ENCODE assay signal across 11 mouse cellular contexts in genomic region chr11:81461748-81462147, GRCm38 (mm10).
"Had no signal": no experiment of that assay in that cellular context is flagged by ENCODE, and none has a peak within 500 bp of the region (broad histone marks: within the 10 kb centered on the region; RNA-seq: fewer than 3 reads in every experiment).

No protein-coding gene starts in this region.

- H3K27ac ChIP-seq: kidney, postnatal 0 days; layer of hippocampus, adult 2 months; limb, embryonic 10.5 days; limb, embryonic 13.5 days; liver, embryonic 13.5 days; neural tube, embryonic 12.5 days; stomach, postnatal 0 days had no signal

- H3K27me3 ChIP-seq: limb, embryonic 13.5 days; liver, embryonic 13.5 days; neural tube, embryonic 12.5 days had no signal

- H3K9me3 ChIP-seq: limb, embryonic 10.5 days; limb, embryonic 13.5 days; liver, embryonic 13.5 days; neural tube, embryonic 12.5 days had no signal

- H3K4me3 ChIP-seq: layer of hippocampus, adult 2 months; limb, embryonic 10.5 days; limb, embryonic 13.5 days; liver, embryonic 13.5 days; neural tube, embryonic 12.5 days had no signal

- DNase-seq: liver, embryonic 13.5 days; thymus, adult 2 months; thymus, postnatal 14 days; thymus, postnatal 4 days had no signal

- H3K4me1 ChIP-seq: limb, embryonic 13.5 days; liver, embryonic 13.5 days had no signal

- ATAC-seq: midbrain, embryonic 16.5 days had no signal

- H3K4me2 ChIP-seq: limb, embryonic 13.5 days; liver, embryonic 13.5 days; neural tube, embryonic 12.5 days had no signal

- H3K9ac ChIP-seq: limb, embryonic 13.5 days; liver, embryonic 13.5 days; neural tube, embryonic 12.5 days had no signal

- H3K36me3 ChIP-seq: limb, embryonic 10.5 days; limb, embryonic 13.5 days; liver, embryonic 13.5 days; neural tube, embryonic 12.5 days had no signal
